Mouse (Mus musculus): Measurements from ENCODE around the gene 4931428F04Rik.

Gene 4931428F04Rik

DNA sequence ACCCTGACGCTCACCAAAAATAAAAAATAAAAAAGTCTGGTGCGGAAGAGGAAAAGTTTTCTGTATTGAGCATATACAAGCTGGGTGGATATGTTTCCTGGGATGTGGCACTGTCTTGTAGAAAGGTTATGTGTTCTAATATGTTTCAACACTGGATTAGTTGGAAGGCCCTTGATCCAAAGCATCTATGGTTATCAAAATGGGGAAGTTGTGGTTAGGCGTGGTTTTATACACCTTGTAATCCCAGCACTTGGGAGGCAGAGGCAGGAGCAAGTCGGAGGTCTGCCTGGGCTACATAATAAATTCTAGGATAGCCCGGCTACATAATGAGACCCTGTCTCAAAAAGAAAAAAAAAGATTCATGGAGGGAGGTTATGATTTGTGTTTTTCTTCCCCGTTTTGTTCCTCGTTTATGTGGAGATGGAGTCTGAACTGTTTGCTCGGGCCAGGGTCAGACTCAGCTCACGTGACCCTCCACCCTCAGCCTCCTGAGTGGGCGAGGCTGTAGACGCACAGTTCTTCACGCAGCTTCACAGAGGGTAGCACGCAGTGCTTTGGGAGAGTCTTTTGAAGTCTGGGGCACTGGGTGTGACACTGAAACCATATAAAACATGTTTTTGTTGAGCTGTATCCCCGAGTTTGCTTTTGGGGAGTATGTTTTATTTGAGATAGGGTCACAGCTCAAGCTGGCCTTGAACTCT, 52.1 kb downstream of the 4931428F04Rik start:
- TF ChIP-seq GATA4 (IDR thresholded peaks at IDR 0.05; ENCODE audit: insufficient replicate concordance, low read length): no peak

DNA sequence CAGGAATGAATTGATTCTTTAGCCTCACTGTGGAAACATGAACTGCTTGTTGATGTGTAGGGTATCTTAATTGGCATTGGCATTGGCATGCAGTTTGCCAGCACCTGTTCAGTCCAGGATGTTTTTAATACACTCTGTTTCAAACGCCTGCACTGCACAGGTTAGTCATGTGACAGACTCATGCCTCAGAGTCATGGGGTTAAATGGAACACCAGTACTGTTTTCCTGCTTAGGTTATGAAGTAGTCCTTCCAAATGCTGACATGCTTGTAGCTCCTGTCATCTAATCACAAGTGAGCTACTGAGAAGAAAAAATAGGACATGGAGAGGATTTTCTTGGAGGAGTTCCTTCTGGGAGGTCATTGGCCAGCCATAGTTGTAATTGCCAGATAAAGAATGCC, 54.5 kb downstream of the 4931428F04Rik start:
- TF ChIP-seq GATA4 (IDR thresholded peaks at IDR 0.05; ENCODE audit: insufficient replicate concordance, low read length): no peak

DNA sequence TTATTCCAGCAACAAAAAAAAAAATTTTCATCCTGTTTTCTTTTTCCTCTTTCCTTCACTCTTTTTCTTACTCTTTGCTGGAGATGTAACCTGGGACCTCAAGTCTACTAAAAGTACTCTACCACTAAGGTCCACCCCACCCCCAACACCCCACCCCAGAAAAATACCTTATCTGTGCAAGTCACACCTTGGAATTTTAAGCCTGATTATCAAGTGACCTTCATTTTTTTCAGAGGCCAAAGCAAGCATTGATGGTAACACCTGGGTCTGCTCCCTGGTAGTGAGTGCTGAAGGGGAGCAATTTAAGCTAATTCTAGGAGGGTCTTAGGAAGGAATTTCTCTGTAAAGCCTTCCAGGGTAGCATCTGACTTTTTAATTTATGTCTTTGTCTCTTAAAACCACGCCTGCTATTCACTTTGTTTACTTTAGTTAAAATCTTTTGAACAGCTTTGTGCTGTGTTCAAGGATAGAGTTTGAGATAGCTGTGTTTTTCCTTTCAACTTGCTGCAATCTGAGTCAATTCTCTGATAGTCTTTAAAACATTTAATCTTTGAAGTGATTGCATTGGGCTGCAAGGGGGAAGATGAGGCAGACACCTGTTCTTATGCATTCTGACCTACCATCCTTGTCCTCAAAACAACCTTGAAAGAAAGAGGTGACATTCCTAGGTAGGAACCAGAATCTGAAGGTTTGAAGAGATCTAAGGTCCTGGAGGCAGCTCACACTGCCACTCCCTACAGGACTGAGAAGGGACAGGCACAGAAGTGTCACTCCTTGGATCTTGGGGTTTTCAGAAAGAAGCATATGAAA, 56.3 kb downstream of the 4931428F04Rik start:
- no peak for TF ChIP-seq GATA4 (IDR thresholded peaks at IDR 0.05; ENCODE audit: insufficient replicate concordance, low read length)

DNA sequence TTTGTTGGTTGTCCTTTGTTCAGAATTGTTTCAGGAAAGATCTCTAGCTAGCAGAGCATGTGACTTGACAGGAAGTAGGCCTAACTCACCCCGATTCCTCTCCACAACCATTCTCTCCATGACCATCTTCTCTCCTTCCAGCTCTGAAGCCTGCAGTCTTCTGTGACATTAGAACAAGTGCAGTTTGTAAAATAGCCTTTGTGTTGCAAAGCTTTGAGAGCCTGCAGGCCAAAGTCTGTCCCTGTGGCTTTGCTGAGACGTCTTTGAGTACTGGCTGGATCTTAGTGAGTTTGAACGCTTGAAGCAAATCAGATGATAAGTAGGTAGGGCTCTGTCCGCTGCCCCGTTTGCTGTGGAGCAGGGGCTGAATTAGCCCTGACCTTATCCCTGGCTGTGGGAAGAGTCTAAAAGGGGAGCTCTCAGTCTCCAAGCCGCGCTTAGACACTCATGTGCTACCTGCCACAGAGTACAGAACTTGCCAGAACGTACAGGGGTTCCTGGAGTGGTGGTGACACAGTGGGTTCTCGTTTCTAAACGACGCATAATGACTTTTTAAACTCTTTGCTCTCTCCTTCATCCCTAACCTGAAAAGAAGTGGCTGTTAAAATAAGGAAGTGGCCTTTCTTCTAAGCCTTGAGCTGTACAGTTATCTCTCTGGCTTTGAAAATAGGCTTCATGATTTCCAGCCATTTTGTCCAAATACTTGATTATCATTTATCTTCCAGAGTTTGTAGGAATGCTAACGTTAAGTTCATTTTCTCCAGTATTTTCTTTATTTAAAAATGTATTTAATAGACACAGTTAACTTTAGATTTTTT, 58.0 kb downstream of the 4931428F04Rik start:
- TF ChIP-seq GATA4 (IDR thresholded peaks at IDR 0.05; ENCODE audit: insufficient replicate concordance, low read length): no peak

All from liver, adult (tissue).